Mouse (Mus musculus): Measurements from ENCODE around the gene Cd300lf.

GRCm38 (mm10) chr11:115110271-115110670 lies 23.5 kb downstream of the Cd300lf start:
- no peak for TF ChIP-seq POLR2A (IDR thresholded peaks at IDR 0.05; ENCODE audit: low read depth, low read length)
- no peak for TF ChIP-seq CTCF (IDR thresholded peaks at IDR 0.05; ENCODE audit: borderline replicate concordance, insufficient read depth, low read length)
